Mouse (Mus musculus) midbrain, postnatal 0 days (tissue): ENCODE measurements at regions not wholly inside any gene's neighbourhood (a gene's known extent, or its start where the extent isn't known, plus 50 kb on each side); places are given as distances from the start of the nearest gene placed in this dataset.

Experiments used
- ATAC-seq: fragments of 200-750 bp; cut with Nextera tagmentation; 2 replicates; pipeline ENCODE4 v1.8.0; 2017; ENCODE audit warnings: moderate number of reproducible peaks, mild to moderate bottlenecking, moderate TSS enrichment, moderate library complexity; ENCODE audit not compliant: low FRiP score
- DNase-seq: peaks from one replicate; pipeline ENCODE4 v3.0.0-alpha.2; 2015; ENCODE audit warnings: low spot score
- H3K27ac ChIP-seq: fragments of 300-500 bp; sonication (generic); 2 replicates; pipeline ENCODE4 v1.5.1; 2014; ENCODE audit warnings: low read depth, mild to moderate bottlenecking, low read length, mixed read lengths
- H3K27me3 ChIP-seq: fragments of 300-500 bp; sonication (generic); 2 replicates; pipeline ENCODE4 v1.6.1; 2014; ENCODE audit warnings: low read length, control low read depth, mixed read lengths; ENCODE audit not compliant: insufficient read depth
- H3K36me3 ChIP-seq: fragments of 300-500 bp; sonication (generic); 2 replicates; pipeline ENCODE4 v1.6.1; 2014; ENCODE audit warnings: low read length, control low read depth, mixed read lengths; ENCODE audit not compliant: insufficient read depth
- H3K4me1 ChIP-seq: fragments of 300-500 bp; sonication (generic); 2 replicates; pipeline ENCODE4 v1.6.1; 2014; ENCODE audit warnings: mild to moderate bottlenecking, control low read depth, antibody characterized with exemption, low read length, mixed read lengths; ENCODE audit not compliant: insufficient read depth
- H3K4me2 ChIP-seq: fragments of 300-500 bp; sonication (generic); 2 replicates; pipeline ENCODE4 v1.6.1; 2014; ENCODE audit warnings: low read depth, mild to moderate bottlenecking, low read length, mixed read lengths; ENCODE audit not compliant: poor library complexity, severe bottlenecking
- H3K4me3 ChIP-seq: fragments of 300-500 bp; sonication (generic); 2 replicates; pipeline ENCODE4 v1.5.1; 2014; ENCODE audit warnings: low read depth, mild to moderate bottlenecking, low read length, moderate library complexity
- H3K9ac ChIP-seq: fragments of 300-500 bp; sonication (generic); replicated peaks from 2 replicates; pipeline ENCODE4 v1.6.1; 2014; ENCODE audit warnings: mild to moderate bottlenecking, low read length, moderate library complexity, mixed read lengths; ENCODE audit not compliant: poor library complexity, severe bottlenecking
- H3K9me3 ChIP-seq: fragments of 300-500 bp; sonication (generic); 2 replicates; pipeline ENCODE4 v1.6.1; 2016; ENCODE audit warnings: low read length, control low read depth
- CTCF ChIP-seq: IDR thresholded peaks from 2 replicates; pipeline ENCODE4 v1.5.1; 2016; ENCODE audit warnings: antibody characterized with exemption, mild to moderate bottlenecking
- WGBS: fragments of 180-500 bp; shearing (Covaris S2); extraction: QIAGEN DNeasy Blood & Tissue Kit; methylation state at CpG from one replicate; pipeline ENCODE4 v1.1.7; 2014; 5-methylcytosine and 5-hydroxymethylcytosine counted together

DNA sequence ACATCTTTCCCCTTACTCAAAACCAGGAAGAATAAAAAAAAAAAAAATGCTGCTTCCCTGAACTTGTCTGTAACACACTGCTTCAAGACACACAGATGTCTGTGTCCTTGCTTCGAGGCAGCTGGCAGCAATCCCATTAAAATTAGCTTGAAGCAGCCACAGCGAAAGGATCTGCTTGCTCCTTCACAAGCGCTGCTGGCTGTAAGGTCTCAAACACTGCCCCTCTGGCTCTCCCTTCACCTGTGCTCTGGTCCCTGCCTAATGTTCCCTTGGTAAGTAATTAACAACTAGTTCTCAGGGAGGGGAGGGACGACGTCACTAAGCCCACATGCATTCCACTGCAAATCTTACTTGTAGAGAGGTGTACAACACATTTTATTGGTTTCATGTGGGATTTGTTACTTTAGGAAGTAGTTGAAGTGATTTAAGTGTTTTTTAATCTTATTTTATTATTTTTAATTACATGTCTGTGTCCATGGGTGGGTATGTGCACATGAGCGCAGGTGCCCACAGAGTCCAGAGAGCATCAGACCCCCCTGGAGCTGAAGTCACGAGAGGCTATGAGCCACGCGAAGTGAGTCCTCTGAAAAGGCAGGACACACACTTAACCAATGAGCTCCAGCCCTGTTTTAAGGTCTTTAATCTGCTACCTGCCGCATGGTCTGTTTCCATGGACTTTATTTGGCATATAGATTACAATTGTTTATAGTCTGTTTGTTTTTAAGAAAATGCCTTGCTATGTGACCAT is 61.1 kb upstream of the Cers6 start:
- Histone ChIP-seq H3K4me1 (no peaks in the 10 kb centered on the region), H3K36me3 (no peaks in the 10 kb centered on the region), H3K9me3 (no peaks in the 10 kb centered on the region), H3K9ac (no peak overlapping the region), H3K4me2 (no peak overlapping the region), H3K4me3 (no peak overlapping the region), H3K27me3 (no peaks in the 10 kb centered on the region), H3K27ac (no peak overlapping the region)
- no peak for TF ChIP-seq CTCF
- peak; percentile 40 for DNase-seq
- no peak for ATAC-seq
- WGBS: 72% methylated on average over 10 of the region's 10 CpGs

DNA sequence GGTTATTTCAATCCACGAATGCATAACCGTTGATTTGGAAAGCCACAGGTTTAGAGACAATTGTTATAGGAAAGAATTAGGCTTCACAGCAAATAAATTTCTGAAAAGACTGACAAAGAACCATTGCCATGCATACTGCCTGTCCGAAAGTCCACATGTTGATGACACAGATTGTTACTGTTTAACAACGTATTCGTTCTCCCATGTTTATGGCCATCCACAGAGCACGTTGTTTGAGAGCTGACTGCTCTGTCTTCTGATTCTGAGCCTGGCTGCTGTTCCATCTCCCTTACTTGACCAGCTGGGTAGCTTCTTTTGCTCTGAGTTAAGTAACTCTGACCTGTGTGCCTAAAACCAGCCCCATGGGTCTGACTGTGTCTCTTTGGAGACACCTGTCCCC is 57.1 kb upstream of the Cers6 start:
- ATAC-seq (no peak), DNase-seq (no peak)
- Histone ChIP-seq H3K4me3 (no peak overlapping the region), H3K36me3 (no peaks in the 10 kb centered on the region), H3K4me1 (peaks cover 6% of the 10 kb centered on the region; the same call in 1 of the 2 replicates), H3K9me3 (no peaks in the 10 kb centered on the region), H3K9ac (no peak overlapping the region), H3K27me3 (no peaks in the 10 kb centered on the region), H3K4me2 (no peak overlapping the region), H3K27ac (no peak overlapping the region)
- WGBS: 90% methylated on average over 6 of the region's 6 CpGs
- TF ChIP-seq CTCF: no peak

DNA sequence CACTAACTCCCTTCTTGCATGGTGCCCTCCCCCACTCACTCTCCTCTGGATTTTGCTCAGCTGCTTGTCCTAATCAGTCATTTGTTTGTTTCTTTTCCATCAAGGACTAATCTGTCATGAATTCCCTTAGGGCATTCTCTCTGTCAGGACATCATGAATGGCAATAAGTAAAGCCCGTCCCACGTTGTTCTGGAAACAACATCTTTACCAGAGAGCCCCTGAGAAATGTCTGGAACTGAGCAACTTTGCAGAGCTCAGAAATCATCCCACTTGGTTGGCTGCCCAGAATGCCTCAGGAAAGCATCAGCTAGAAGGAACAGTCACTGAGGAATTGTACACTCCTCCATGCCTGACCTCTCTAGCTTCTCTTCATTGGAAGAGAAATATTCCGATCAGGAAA is 55.4 kb upstream of the Cers6 start:
- DNase-seq: peak; percentile 65

DNA sequence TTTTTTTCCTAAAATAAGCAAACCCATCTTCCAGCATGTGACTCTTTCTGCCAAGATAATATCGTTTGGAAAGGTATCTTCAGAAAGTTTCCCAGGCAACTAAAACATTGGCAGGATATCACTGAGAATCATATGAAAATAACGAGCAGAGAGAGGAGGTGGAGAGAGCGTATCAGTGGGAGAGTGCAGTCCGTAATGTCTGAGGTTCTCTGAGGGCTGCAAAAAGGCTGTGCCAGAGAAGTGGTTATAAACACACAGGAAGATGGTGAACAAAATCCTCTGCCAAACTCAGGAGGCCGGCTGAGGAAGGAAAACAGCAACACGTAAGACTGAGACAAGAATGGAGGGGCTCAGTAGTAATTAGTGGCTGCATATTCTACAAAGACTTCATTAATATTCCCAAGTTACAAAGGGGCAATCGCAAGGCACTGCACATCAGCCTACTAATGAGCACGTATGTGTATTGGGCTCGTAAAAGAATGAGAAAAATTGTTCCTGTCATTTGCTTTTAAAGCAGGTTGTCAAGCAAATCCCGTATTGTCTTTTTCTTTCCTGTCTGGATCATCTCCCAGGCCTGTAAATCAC is 54.8 kb upstream of the Cers6 start:
- ATAC-seq: no peak
- no peak for TF ChIP-seq CTCF
- no peak for DNase-seq

More for the DNA sequence above, 55.4 kb upstream of the Cers6 start:
- 26% methylated on average over 3 of the region's 3 CpGs for WGBS
- no peaks in the 10 kb centered on the region for H3K27me3 ChIP-seq
- H3K36me3 ChIP-seq: no peaks in the 10 kb centered on the region
- H3K27ac ChIP-seq: no peak overlapping the region
- H3K9me3 ChIP-seq: no peaks in the 10 kb centered on the region
- no peak overlapping the region for H3K9ac ChIP-seq
- ATAC-seq: no peak
- H3K4me2 ChIP-seq: no peak overlapping the region
- TF ChIP-seq CTCF: no peak
- H3K4me1 ChIP-seq: peaks cover 6% of the 10 kb centered on the region; the same call in 1 of the 2 replicates
- H3K4me3 ChIP-seq: no peak overlapping the region

More for the DNA sequence above, 54.8 kb upstream of the Cers6 start:
- Histone ChIP-seq H3K9ac (no peak overlapping the region), H3K4me2 (peak overlapping the region; percentile 5; the same call in 1 of the 2 replicates), H3K36me3 (no peaks in the 10 kb centered on the region), H3K27ac (no peak overlapping the region), H3K9me3 (no peaks in the 10 kb centered on the region), H3K27me3 (no peaks in the 10 kb centered on the region), H3K4me1 (peaks cover 6% of the 10 kb centered on the region; the same call in 1 of the 2 replicates), H3K4me3 (no peak overlapping the region)
- 23% methylated on average over 10 of the region's 10 CpGs for WGBS
